Mouse (Mus musculus): Measurements from ENCODE around the gene Tmcc3.

- TF ChIP-seq CTCF (IDR thresholded peaks at IDR 0.05; ENCODE audit: low read depth) (no peak), EP300 (optimal IDR thresholded peaks at IDR 0.05) (no peak)
Measured at GRCm38 (mm10) chr10:94377844-94378243, 66.1 kb downstream of the Tmcc3 start.

All from stomach, postnatal 0 days (tissue).